Mouse (Mus musculus): ENCODE data around the gene Apoh. TPM values are rescaled to one million over a fixed set of nuclear protein-coding genes. Genes with fewer than 3 reads are reported as not detected.

Gene Apoh
- total RNA-seq, 2 experiments from 2014 or later = 0.77 to 1.2 TPM

- intact Hi-C loops (cut with DNase I) = no loop called here
- no peak for DNase-seq (ENCODE audit: extremely low spot score in 1 of 2, low spot score in 2 of 2)
- Histone ChIP-seq H3K27ac (no peak overlapping the region), H3K4me3 (no peak overlapping the region)
- no peak for TF ChIP-seq CTCF (IDR thresholded peaks at IDR 0.05)
Observed at GRCm38 (mm10) chr11:108335536-108335935, 7.6 kb upstream of the Apoh start.

- no peak for TF ChIP-seq CTCF (IDR thresholded peaks at IDR 0.05)
- Histone ChIP-seq H3K4me3 (no peak overlapping the region), H3K27ac (no peak overlapping the region)
- DNase-seq (ENCODE audit: extremely low spot score in 1 of 2, low spot score in 2 of 2) = no peak
- intact Hi-C loops (cut with DNase I) = no loop called here
Observed at GRCm38 (mm10) chr11:108336445-108336844, 6.7 kb upstream of the Apoh start.

GRCm38 (mm10) chr11:108340293-108340692 is 2.9 kb upstream of the Apoh start:
- Histone ChIP-seq H3K4me3 (no peak overlapping the region), H3K27ac (no peak overlapping the region)
- no peak for DNase-seq (ENCODE audit: extremely low spot score in 1 of 2, low spot score in 2 of 2)
- intact Hi-C loops (cut with DNase I) = no loop called here
- TF ChIP-seq CTCF (IDR thresholded peaks at IDR 0.05) = no peak

GRCm38 (mm10) chr11:108341783-108342182 is 1.4 kb upstream of the Apoh start:
- Histone ChIP-seq H3K4me3 (peak overlapping the region; percentile 93), H3K27ac (no peak overlapping the region; the same call in 1 of the 2 replicates)
- intact Hi-C loops (cut with DNase I) = no loop called here
- DNase-seq (ENCODE audit: extremely low spot score in 1 of 2, low spot score in 2 of 2) = no peak
- no peak for TF ChIP-seq CTCF (IDR thresholded peaks at IDR 0.05)

- Histone ChIP-seq H3K27ac (peak within 1 kb of the TSS; percentile 89), H3K4me3 (peak within 1 kb of the TSS; percentile 93)
- intact Hi-C loops (cut with DNase I) = loop anchor here (1.0 kb wide), 2 partner anchors 123 to 194 kb away; no protein-coding TSS in a partner anchor
- no peak for TF ChIP-seq CTCF (IDR thresholded peaks at IDR 0.05)
- DNase-seq (ENCODE audit: extremely low spot score in 1 of 2, low spot score in 2 of 2) = peak; percentile 94 to 95
Observed at GRCm38 (mm10) chr11:108343789-108344462, 772 bp downstream of the Apoh start, which contains the start of gene Prkca. TSS of gene Prkca (minus strand) at chr11:108343928.

- no peak for TF ChIP-seq CTCF (IDR thresholded peaks at IDR 0.05)
- Histone ChIP-seq H3K27ac (no peak overlapping the region; the same call in 1 of the 2 replicates), H3K4me3 (peak overlapping the region; percentile 93)
- intact Hi-C loops (cut with DNase I) = no loop called here
- DNase-seq (ENCODE audit: extremely low spot score in 1 of 2, low spot score in 2 of 2) = no peak
Observed at GRCm38 (mm10) chr11:108344759-108345158, 1.6 kb downstream of the Apoh start.

GRCm38 (mm10) chr11:108345321-108345720 is 2.2 kb downstream of the Apoh start:
- Histone ChIP-seq H3K27ac (no peak overlapping the region), H3K4me3 (no peak overlapping the region)
- intact Hi-C loops (cut with DNase I) = no loop called here
- no peak for DNase-seq (ENCODE audit: extremely low spot score in 1 of 2, low spot score in 2 of 2)
- TF ChIP-seq CTCF (IDR thresholded peaks at IDR 0.05) = no peak

- H3K4me3 ChIP-seq = no peak overlapping the region
- no peak for DNase-seq (ENCODE audit: extremely low spot score in 1 of 2, low spot score in 2 of 2)
- TF ChIP-seq CTCF (IDR thresholded peaks at IDR 0.05) = no peak
- intact Hi-C loops (cut with DNase I) = no loop called here
- H3K27ac ChIP-seq = no peak overlapping the region
Observed at GRCm38 (mm10) chr11:108350799-108351198, 7.6 kb downstream of the Apoh start.

- TF ChIP-seq CTCF (IDR thresholded peaks at IDR 0.05) = no peak
- intact Hi-C loops (cut with DNase I) = no loop called here
- no peak overlapping the region for H3K4me3 ChIP-seq
Observed at GRCm38 (mm10) chr11:108352842-108353388, 9.8 kb downstream of the Apoh start.

GRCm38 (mm10) chr11:108356020-108356419 is 12.9 kb downstream of the Apoh start:
- no peak overlapping the region for H3K4me3 ChIP-seq
- H3K27ac ChIP-seq = no peak overlapping the region
- no peak for TF ChIP-seq CTCF (IDR thresholded peaks at IDR 0.05)
- DNase-seq (ENCODE audit: extremely low spot score in 1 of 2, low spot score in 2 of 2) = no peak
- intact Hi-C loops (cut with DNase I) = no loop called here

More at GRCm38 (mm10) chr11:108352842-108353388, 9.8 kb downstream of the Apoh start:
- DNase-seq (ENCODE audit: extremely low spot score in 1 of 2, low spot score in 2 of 2) = no peak
- H3K27ac ChIP-seq = no peak overlapping the region

GRCm38 (mm10) chr11:108358911-108359310 is 15.8 kb downstream of the Apoh start:
- Histone ChIP-seq H3K4me3 (no peak overlapping the region), H3K27ac (no peak overlapping the region)
- DNase-seq (ENCODE audit: extremely low spot score in 1 of 2, low spot score in 2 of 2) = no peak
- TF ChIP-seq CTCF (IDR thresholded peaks at IDR 0.05) = no peak
- intact Hi-C loops (cut with DNase I) = no loop called here

GRCm38 (mm10) chr11:108360983-108361382 is 17.8 kb downstream of the Apoh start:
- intact Hi-C loops (cut with DNase I) = no loop called here
- DNase-seq (ENCODE audit: extremely low spot score in 1 of 2, low spot score in 2 of 2) = no peak
- Histone ChIP-seq H3K4me3 (no peak overlapping the region), H3K27ac (no peak overlapping the region)
- no peak for TF ChIP-seq CTCF (IDR thresholded peaks at IDR 0.05)

- no peak overlapping the region for H3K4me3 ChIP-seq
- no peak for DNase-seq (ENCODE audit: extremely low spot score in 1 of 2, low spot score in 2 of 2)
Observed at GRCm38 (mm10) chr11:108362965-108363364, 19.8 kb downstream of the Apoh start.

More at GRCm38 (mm10) chr11:108362965-108363364, 19.8 kb downstream of the Apoh start:
- H3K27ac ChIP-seq = no peak overlapping the region
- intact Hi-C loops (cut with DNase I) = no loop called here
- TF ChIP-seq CTCF (IDR thresholded peaks at IDR 0.05) = no peak

Measured in left cerebral cortex, adult 2 months (tissue).